Mouse (Mus musculus) layer of hippocampus, adult 9-10 months (tissue): Measurements from ENCODE around the gene Sycp2l.
A peak's percentile ranks its signal among the peaks of the same experiment; 100 is the strongest.
"Not testable (repeated sequence)": the region's sequence is repeated elsewhere in the genome, so short reads cannot be mapped to it uniquely, and the experiment has no call there.

Source experiments
- DNase-seq: peaks from one replicate; pipeline ENCODE4 v3.0.0; 2022; ENCODE audit warnings: low spot score

The Sycp2l gene

DNA sequence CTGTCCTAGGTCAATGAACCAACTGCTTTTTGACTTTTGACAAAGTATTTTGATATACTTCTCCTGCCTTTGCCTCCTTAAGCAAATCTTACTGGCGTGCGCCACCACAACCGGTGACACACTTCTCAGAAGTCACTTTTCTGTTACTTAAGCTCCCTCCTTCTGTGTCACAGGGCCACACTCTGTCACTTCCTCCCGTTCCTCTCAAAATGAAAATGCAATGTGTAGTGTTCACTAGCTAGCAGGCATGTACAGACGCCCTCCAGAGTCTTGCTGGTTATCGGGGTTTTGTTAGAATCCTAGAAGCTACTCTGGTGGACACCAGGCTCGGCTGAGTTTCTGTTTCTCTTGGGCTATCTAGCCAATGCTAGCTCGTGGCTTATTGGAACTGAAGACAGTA is 14.2 kb downstream of the Sycp2l start:
- no peak for DNase-seq

DNA sequence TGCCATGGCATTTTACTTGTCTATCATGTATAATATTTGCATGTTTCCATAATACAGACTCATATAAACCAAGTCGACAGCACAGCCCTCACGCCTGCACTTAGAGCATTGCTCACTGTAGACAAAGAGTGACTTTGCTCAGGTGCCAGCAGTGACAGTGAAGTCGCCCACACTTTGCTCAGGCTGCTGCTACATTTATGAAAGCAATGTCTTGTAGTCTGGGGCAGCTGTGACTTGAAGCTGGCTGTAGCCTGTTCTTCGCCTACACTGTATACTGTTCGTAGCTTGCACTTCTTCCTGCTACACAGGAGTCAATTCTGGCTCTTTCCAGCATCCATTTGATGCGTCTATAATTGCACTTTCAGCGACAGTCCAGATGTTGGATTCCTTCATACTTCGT is 15.0 kb downstream of the Sycp2l start:
- no peak for DNase-seq

DNA sequence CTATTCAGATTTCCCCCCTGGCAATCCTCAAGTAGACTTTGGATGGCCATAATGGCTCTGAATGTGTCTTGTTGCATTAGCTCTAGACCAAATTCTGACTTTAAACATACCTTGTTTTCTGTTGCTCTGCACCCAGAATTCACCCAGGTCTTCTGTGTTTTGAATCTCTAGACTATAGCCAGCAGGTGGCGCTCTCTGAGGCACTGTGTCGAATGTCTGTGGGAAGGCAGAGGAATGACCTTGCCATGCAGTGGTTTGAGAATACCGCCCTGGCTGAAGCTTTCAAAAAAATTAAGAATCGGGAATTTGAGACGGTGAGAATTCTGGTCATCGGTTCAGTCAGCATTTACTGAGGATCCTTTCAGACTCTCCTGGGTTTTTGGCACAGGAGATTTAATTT is 20.8 kb downstream of the Sycp2l start:
- no peak for DNase-seq

DNA sequence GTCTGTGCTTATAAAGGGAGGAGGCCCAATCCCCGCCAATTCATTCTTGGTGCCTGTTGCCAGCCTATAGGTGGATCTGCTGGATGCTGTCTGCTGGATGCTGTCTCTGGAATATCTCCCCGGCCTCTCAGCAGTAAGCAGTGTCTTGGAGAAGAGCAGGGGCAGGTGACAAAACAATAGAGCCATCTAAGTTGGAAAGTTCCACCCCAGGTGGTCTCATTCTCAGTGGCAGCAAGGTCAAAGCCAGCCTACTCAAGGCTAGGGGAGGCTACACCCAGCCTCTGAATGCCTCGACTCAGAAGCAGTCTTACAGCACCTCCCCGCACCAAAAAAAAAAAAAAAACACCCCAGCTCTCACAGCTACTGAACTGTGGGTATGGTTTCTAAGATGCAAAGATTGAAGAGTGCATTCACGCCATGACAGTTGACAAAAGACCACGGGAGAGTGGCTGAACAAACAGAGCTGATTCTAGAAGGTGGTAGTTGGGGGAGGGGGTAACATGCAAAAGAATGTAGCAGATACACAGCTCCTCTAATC is 31.4 kb downstream of the Sycp2l start:
- no peak for DNase-seq

DNA sequence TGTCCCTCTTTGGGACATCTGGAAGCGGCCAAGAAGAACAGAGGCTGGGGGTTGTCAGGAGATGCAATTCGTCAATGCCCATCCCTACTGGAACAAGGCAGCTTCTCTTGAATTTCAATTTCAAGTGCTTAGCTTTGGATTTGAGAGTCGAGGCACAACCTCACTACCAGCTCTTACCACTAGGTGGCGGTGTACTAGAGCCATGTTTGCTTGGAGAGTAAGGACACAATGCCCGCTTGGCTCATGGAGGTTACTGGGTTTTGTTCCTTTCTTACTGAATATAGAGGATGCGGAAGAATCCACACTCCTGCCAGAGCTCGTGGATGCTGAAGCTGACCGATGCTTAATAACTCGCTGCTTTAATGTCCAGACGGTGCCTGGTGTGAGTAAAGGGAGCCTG is 32.2 kb downstream of the Sycp2l start:
- peak; percentile 58 for DNase-seq

DNA sequence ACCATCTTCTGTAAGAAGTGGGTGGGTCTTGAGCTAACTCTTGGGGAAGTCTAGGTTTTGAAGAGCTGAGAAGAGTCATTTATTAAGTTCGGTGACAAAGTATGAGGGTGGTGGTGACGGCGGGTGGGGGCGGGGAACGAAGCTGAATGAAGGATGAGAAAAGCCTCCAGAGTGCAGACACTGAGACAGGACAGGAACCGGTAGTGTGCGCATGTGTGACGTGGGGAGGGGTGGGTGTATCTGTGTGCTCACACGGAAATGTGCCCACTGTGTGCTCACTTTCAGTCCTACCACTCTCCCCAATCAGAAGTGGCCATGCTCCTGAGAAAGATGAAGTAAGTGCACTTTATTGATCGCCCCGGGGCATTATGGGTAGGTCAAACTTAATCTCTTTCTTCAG is 39.0 kb downstream of the Sycp2l start:
- DNase-seq, result no peak

DNA sequence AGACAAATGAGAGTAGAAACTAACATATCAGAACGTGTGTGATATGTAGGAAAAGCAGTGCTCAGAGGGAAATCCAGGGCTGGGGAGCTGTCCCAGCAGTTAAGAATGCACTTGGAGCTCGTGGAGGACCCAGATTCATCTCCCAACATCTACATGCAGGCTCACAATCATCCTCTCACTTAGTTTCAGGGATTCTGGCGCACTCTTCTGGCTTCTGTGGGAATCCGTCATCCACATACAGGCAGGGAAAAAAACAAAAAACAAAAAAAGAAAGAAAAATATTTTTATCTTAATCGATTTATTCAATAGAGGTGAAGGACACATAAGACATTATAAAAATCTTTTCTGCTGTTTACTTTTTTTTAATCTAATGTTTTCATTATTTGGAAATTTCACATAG is 44.3 kb downstream of the Sycp2l start:
- DNase-seq, result no peak

DNA sequence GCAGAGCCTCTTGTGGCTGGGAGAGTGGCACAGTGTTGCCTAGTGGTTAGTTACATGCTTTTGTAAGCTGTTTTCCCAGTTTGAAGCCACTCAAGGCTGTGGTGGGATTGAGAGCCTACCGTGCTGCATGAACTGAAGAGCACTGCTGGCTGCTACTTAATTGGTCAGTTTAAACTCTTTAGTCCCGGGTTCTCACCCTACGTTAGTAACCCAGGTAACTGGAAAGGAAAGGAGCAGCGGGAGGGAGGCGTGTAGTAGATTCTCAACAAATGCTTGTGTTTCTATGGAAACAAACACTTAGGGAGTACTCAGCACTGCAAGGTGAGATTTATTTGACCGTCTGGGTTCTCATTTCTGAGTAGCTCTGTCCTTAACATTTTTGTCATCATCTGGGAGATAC is 73.8 kb downstream of the Sycp2l start:
- DNase-seq, result no peak

DNA sequence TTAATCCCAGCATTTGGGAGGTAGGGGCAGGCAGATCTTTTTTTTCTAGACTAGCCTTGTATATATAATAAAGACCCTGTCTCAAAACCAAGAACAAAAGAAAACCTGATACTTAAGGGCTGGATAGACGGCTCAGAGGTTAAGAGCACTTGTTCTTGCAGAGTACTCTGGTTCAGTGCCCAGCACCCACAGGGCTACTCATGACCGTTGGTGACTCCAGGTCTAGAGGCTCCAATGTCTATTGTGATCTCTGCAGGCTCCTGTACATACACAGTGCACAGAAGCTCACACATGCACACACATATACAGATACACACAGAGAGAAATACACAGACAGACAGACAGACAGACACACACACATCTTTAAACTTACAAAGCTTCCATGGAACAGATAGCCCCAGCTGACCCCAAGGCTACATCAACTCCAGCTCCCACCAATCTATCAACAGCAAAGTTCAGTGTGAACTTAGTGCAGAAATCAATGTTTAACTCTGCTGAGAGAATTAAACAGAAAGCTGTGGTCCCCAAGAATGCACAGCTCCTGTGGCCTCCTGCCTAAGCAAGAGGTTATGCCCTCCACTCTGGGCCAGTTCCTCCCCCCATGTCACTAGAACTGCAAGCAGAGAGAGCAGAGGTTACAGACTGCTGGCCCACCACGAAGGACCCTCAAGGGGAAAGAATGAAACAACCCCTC is 81.7 kb downstream of the Sycp2l start:
- DNase-seq, result no peak

DNA sequence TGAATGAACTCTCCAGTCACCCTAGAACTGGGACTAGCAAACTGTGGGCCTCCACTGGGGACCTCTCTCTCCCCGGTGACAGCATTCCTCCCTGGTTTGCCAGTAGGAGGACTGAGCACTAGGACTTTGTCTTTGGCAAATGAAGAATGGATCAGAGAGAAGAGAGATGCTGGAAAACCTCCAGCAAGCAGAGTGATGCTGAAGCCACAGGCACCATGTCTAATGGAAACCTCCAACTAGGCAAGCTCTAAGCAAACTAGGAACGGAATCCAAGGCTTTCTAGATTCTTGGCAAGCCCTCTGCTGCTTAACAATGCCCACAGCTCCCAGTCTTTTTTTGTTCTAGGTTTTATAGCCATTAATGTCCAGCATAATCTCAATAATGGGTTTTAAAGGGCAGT is 86.8 kb downstream of the Sycp2l start:
- DNase-seq, result no peak

DNA sequence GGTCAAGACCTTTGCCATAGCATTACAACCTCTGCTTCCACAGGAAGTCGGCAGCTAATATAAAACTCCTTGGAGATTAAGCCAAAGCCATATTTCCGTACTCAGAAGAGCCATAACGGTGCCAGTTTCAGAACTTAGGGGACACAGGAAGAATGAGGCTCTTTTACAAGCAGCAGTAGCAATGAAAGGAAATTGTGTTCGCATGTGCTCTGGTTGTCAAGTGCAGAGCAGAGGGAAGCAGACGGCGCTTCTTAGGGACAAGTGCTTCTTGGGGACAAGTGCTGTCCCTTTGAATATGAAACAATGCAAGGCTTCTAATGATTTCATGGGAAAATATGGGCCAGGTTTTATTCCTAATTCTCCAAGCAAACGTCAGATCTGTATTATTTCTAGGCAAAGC is 89.2 kb downstream of the Sycp2l start:
- DNase-seq, result no peak

DNA sequence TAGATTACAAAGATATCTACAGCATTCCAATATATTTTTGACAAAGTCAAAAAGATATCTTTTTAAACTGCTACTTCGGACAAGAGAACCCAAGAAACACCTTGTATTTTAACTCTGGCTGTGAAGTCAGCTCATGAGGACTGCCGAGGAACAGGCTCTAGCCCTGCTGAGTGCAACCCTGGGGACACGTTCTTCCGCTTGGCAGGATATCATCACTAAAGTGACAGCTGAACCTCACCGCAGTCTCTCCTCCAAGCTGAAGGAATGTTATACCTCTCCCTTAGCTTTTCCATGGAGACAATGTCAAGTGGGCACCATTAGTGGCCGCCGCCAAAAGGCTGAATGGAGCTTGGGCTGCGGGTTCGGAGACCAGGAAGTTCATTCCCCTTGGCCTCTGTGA is 89.6 kb downstream of the Sycp2l start:
- DNase-seq, result no peak

DNA sequence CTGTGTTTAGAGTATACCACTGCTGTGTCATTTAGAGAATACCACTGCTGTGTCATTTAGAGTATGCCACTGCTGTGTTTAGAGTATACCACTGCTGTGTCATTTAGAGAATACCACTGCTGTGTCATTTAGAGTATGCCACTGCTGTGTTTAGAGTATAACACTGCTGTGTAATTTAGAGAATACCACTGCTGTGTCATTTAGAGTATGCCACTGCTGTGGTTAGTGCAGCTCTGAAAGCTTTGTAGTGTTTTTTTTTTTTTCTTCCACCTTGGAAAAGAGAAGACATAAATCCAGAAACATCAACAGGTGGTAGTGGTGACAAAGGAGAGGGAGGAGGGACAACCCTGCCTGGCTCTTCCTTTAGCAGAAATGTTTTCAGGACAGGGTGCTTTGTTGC is 91.5 kb downstream of the Sycp2l start:
- not testable (repeated sequence) for DNase-seq

DNA sequence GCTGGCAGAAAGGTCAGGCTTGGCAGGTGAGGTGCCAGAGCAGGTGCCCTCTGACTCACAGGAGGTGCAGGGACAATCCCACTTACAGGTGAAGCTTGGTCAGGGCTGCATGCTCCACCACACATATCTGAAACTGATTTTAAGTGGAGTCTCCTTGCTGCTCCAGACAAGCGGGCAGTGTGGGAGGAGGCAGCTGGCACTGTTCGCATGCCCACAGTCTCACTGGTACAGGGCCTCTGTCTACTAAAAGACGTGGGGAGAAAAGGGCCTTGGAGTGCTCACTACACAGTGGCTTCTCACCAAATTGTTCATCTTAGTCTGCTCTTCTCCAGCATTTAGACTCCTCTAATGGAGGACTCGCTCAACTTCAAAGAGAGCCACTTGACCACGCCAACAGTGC is 92.1 kb downstream of the Sycp2l start:
- DNase-seq, result no peak

DNA sequence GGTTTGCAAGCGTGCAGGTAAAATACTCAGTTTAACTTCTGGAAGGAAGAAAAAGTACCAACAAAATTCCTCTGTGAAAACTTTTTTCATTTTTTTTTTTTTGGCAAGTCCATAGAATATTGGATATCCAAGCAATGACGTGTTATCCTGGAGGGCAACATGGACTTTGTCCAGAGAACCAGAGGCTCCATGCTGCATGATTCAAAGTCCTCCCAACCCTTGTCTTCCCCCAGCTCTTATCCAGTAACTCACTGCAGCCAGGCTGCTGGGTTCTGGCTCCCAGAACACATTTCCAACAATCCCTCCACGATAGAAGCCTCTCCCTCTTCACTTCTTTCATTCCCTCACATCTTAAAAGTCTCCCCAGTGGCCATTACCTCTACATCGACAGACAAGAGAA is 97.2 kb downstream of the Sycp2l start:
- no peak for DNase-seq

DNA sequence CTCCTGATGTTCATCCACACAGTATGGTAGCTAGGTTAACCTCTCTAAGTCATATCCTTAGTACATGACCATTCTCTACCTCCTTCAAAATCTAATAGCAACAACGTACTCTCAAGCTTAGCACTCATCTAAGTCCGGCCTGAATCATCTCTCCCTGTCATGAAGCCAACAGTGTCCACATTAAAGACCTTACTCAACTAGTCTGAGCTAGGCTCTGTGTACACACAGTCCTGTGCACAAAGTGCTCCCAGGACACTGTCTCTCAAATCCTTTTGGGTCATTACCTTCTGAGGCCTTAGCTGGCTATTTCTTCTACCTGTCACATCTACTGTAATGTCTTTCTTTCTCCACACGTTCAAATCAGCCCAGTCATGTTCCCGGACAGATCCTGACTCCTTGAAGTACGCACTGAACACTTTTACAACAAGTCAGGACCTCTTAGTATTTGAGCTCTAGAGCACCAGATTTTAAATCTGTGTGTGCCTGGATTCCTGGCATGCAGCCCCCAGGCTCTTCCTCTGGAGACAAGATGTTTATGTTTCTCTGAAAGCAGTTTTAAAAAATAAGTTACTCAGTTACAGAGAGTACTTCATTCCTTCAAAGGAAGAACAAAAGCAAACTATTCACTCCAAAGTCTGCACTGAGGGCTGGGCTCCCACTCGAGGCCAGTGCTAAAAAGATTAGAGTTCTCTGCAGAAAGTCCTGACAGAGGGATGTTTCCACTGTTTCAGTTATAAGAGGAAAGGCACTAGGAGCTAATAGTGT is 98.6 kb downstream of the Sycp2l start:
- DNase-seq, result no peak

DNA sequence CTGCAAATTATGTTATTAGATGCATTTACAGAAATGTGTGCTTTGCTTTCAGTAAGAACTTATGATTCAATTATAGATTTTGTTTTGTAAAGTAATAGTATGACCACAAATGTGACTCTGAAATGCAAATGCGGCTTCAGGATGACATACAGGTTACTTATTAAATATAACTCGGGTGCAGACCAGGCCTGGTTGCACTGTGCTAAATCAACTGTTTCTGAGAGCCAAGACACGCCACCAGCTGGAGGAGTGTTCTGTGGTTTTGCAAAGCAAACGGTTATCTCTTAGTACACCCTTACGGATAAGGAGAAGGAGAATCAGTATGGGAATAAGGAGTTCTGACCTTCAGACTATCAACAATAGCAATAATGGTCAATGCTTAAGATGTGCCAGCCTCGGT is 101.6 kb downstream of the Sycp2l start:
- DNase-seq, result no peak

DNA sequence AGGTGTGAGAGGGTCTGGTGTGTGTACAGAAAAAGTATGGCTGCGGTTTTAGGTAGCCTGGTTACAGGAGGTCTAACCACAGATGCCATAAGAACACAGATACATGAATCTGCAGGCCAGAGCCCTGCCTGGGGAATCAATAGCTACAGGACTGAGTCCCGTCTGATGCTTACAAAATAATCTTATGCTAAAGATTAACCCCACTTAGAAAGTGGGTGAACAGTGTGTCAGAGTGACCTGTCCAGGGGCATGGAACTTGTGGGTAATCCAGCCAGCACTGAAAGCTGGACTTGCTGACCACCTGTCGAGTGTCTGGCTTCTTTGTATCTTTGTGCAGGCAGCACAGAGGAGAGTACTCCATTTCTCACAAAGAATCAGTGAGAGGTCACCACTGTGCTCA is 102.1 kb downstream of the Sycp2l start:
- no peak for DNase-seq

DNA sequence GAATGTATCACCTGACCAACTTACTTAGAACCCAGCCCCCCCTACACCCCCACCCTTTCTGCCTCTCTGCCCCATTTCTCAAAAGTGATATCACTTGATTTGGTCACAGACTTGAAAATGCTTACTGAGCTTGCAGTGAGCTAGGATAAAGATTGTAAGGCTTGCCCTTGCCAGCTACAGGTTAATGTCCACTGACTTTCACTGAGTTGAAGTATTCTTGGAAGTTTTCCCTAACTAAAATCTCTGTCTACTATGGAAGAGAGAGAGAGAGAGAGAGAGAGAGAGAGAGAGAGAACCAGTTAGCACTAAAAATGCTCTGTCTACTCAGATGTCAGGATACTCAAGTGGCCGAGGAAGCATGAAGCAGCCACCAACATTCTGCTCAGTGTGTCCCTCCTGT is 104.9 kb downstream of the Sycp2l start:
- no peak for DNase-seq

DNA sequence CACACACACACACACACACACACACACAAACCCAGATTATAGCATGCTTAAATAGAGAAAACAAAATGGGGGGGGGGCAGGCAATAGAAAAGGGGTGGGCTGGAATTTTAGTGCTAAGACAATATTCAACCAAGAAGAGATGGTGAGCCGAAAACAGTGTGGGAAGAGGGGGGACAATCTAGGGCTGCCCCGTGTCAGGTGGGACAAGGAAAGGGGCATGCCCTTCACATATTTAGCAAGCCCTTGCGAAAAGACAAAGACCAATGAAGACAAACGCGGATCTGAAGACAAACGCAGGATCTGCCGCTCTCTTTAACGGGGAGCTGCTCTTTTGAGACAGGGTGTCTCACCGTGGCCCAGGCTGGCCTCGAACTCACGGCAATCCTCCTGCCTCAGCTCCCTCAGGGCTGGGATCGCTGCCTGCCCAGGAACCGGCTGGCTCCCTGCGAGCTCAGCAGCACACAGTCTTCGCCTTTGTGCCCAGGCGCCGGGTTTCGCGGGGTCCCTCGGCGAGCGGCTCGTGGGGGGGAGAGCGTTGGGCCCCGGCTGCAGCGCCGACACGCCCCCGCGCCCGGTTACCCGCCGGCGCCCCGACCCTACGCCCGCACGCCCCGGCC is 105.7 kb downstream of the Sycp2l start:
- DNase-seq, result no peak

DNA sequence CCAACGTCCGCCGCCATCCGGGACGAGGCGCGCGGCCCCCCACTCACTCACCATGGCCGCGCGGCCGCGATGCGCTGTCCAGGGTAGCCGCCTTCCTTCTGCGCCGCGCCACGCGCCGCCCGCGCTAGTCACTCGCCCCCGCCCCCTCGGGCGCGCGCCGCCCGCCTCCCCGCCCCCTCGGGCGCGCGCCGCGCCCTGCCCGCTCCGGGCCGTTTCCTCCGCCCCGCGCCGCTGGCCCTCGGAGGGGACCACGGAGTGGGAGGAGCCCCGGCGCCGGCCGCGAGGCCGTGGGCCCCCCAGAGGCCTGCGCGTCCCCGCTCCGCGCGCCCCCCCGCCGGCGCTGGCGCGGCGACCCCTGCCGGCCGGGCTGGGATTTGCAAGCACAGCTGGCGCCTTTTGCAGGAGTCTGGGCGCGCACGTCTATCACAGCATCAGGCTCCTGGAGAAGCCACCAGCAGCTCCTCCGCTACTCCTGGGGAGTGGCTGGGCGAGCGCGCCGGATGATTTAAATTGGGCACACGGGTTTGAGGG is 106.3 kb downstream of the Sycp2l start, which contains the start of gene Elovl2:
Elovl2 (minus strand) TSS at position 102 of the 531 bp plus-strand sequence.
- no peak for DNase-seq
